Mouse (Mus musculus) G1E-ER4 (cell line): Measurements from ENCODE around the gene Tmco4. TPM values are rescaled to one million over a fixed set of nuclear protein-coding genes. Genes with fewer than 3 reads are reported as not detected.

Source experiments
- GATA1 ChIP-seq: IDR thresholded peaks from one replicate; pipeline ENCODE4 v1.8.0; 2012; ENCODE audit warnings: low read length, inconsistent platforms
- polyA plus RNA-seq: library from polyadenylated mRNA; stranded (reverse); fragments of >175 nt; gene quantifications from 2 replicates; pipeline ENCODE4 v1.2.3, GENCODE M21; 2012

The Tmco4 gene
- polyA plus RNA-seq, 1 experiment = 16.4 TPM

- no peak for TF ChIP-seq GATA1
These were observed 114.3 kb downstream of the Tmco4 start for GRCm38 (mm10) chr4:139086984-139087383.

- no peak for TF ChIP-seq GATA1
These were observed 116.4 kb downstream of the Tmco4 start for GRCm38 (mm10) chr4:139088982-139089671.

DNA sequence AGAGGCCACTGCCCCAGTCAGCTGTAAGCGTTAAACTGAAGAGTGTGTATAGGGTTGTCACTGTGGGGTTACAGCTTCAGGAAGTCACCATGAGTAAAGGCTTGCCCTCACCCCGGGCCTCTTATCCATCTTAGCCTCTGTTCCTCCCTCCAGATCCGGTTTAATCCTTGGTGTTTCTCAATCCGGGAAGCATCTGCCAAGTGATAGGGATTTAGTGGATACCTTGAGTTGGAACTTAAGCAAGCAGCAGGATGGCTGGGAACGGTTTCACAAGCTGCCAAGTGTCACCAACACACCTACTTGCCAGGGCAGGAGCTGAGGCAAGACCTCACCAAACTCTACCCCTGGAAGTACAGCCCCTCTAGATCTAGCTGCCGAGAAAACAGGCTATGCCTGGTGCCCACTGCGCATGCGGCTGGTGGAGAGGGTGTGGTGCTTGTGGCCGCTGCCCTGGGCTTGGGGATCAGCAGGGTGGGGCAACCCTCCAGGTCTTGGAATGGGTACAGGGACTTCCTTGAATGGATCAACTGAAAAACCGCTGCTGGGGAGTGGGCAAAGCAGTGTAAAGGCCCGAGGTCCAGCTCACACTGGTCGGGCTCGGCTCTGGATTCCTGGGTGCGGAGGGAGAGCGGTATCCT lies 117.7 kb downstream of the Tmco4 start:
- TF ChIP-seq GATA1 = no peak

GRCm38 (mm10) chr4:139091066-139091465 lies 118.4 kb downstream of the Tmco4 start:
- no peak for TF ChIP-seq GATA1

- TF ChIP-seq GATA1 = no peak
These were observed 119.0 kb downstream of the Tmco4 start for GRCm38 (mm10) chr4:139091478-139092355.

DNA sequence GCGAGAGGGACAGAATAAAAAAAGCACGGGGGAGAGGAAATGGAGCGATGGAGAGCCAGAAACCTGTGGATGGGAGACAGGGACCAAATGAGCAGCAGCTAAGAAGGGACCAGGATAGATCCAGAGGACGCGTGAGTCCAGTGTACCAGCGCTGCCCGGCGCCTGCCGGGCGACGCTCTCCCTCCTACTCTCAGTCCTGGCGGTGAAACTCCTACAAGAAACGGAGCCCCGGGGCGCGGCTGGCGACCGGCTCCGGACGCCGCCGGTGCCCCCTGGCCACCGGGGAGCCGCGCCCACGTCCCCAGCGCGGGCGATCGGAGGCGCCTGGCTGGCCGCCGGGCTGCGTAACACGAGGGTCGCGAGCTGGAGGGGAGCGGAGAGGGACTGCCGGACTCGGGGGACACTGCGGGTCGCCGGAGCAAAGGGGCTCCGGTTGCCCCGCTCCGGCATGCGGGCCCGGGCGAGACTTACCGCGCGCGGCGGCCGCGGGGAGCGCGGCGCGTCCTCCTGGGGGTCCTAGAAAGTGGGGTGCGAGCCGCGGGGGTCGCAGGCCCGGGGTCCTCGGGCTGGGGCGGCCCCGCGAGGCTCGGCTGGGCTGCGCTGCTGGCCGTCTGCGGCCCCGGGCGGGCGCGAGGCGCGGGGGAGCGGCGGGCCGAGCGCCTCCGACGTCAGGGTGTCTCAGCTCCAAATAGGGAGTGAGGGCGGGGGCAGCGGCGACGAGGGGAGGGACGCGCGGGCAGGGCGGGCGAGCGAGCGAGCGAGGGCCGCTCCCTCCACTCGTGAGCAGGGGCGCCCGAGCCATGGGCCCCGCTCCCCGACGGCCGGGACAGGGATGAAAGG lies 119.9 kb downstream of the Tmco4 start, which contains the start of gene Nbl1:
Gene Nbl1, minus strand, starts transcription at position 638 of the 840 bp plus-strand sequence.
- TF ChIP-seq GATA1 = no peak

DNA sequence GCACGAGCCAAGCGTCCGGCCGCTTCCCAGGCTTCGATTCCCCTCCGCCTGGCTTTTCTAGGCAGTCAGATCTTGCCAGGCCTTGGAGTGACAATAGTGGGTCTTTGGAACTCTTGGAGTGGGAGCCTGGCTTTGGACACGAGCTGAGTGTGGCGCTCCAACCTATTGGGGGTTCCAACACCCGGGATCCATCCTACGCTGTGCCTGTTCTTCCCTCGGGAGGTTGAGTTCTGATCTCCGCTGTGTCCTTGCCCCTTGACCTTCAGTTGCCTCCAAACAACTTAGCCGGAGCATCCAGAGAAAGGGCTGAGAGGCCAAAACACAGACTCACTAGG lies 120.5 kb downstream of the Tmco4 start:
- no peak for TF ChIP-seq GATA1

DNA sequence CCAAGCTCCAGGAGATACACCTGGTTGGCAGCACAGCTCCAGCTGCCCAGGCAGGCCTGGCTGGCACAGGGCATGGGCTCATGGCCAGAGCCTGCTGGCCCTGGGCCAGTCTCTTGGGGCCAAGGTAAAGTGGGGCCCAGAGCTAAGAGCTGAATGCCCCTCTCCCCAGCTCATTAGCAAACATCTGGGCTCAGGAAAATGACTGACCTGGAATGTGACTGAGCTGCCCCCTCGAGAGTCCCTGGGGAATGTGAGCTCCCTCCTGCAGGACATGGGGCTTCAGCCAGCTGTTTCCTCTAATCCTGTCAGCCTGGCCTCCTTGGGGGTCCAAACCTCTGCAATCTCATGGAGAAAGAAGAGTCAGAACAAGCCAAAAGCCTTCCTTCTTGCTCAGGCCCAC lies 122.7 kb downstream of the Tmco4 start:
- TF ChIP-seq GATA1 = no peak

GRCm38 (mm10) chr4:139096201-139096600 lies 123.5 kb downstream of the Tmco4 start:
- TF ChIP-seq GATA1 = no peak

GRCm38 (mm10) chr4:139100326-139100725 lies 127.6 kb downstream of the Tmco4 start:
- no peak for TF ChIP-seq GATA1

- TF ChIP-seq GATA1 = no peak
These were observed 128.9 kb downstream of the Tmco4 start for GRCm38 (mm10) chr4:139101546-139101945.

- TF ChIP-seq GATA1 = no peak
These were observed 132.8 kb downstream of the Tmco4 start for GRCm38 (mm10) chr4:139105453-139105852.

Other genes with a start within 250 kb of the Tmco4 start
- not detected in 2 replicates for gene Pla2g2c, start 248.1 kb upstream of the Tmco4 start, polyA plus RNA-seq
- gene Ubxn10, start 235.7 kb upstream of the Tmco4 start, polyA plus RNA-seq = not detected in 2 replicates
- not detected in 2 replicates for gene Pla2g2f, start 215.3 kb upstream of the Tmco4 start, polyA plus RNA-seq
- not detected in 2 replicates for gene Pla2g2d, start 197.2 kb upstream of the Tmco4 start, polyA plus RNA-seq
- gene Pla2g5, start 109.4 kb upstream of the Tmco4 start, polyA plus RNA-seq = 5.0 and 7.2 TPM in 2 replicates
- not detected in 2 replicates for gene Gm13030, start 98.9 kb upstream of the Tmco4 start, polyA plus RNA-seq
- not detected in 2 replicates for gene Pla2g2e, start 94.9 kb upstream of the Tmco4 start, polyA plus RNA-seq
- gene Otud3, start 58.9 kb upstream of the Tmco4 start, polyA plus RNA-seq = 15.5 and 16.5 TPM in 2 replicates
- gene Rnf186, start 5.8 kb upstream of the Tmco4 start, polyA plus RNA-seq = not detected in 2 replicates
- gene Htr6, start 102.7 kb downstream of the Tmco4 start, polyA plus RNA-seq = 0.04 TPM in 1 of 2 replicates, not detected in the other
- 0.29 and 0.36 TPM in 2 replicates for gene Nbl1, start 120.1 kb downstream of the Tmco4 start, polyA plus RNA-seq
- 14.5 and 16.7 TPM in 2 replicates for gene Minos1, start 158.2 kb downstream of the Tmco4 start, polyA plus RNA-seq
- 105 and 151 TPM in 2 replicates for gene Capzb, start 220.0 kb downstream of the Tmco4 start, polyA plus RNA-seq